Mouse (Mus musculus): ENCODE data around the gene Sfi1. TPM values are rescaled to one million over a fixed set of nuclear protein-coding genes. Genes with fewer than 3 reads are reported as not detected.
"Not testable (repeated sequence)": the region's sequence is repeated elsewhere in the genome, so short reads cannot be mapped to it uniquely, and the experiment has no call there.

Gene Sfi1
- polyA plus RNA-seq, 1 experiment, result 0.41 TPM

DNA sequence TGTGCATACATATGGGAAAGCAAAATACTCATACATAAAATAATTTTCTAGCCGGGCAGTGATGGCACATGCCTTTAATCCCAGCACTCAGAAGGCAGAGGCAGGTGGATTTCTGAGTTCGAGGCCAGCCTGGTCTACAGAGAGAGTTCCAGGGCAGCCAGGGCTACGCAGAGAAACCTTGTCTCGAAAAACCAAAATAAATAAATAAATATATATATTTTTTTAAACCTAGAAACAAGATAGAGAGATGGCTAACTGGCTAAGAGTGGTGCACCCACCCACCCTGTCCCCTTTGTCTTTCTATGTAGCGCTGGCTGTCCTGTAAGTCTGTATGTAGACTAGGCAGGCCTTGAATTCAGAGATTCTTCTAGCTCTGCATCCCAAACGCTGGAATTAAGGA, 20.7 kb downstream of the Sfi1 start:
- H3K4me1 ChIP-seq (ENCODE audit: control insufficient read depth); H3K27me3 ChIP-seq (ENCODE audit: control insufficient read depth); H3K9me3 ChIP-seq (ENCODE audit: control insufficient read depth, low read length); H3K4me3 ChIP-seq (replicated peaks); H3K36me3 ChIP-seq (ENCODE audit: control insufficient read depth): not testable (repeated sequence)

DNA sequence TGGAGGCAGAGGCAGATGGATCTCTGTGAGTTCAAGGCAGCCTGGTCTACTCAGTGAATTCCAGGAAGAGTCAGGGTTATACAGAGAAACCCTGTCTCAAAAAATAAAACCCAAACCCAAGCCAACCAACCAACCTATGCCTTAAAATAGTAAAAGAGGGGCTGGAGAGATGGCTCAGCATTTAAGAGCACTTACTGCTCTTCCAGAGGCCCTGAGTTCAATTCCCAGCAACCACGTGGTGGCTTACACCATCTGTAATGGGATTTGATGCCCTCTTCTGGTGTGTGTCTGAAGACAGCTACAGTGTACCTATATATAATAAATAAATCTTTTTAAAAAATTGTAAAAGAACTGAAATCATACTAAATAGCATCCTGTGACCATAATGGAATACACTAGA, 21.3 kb downstream of the Sfi1 start:
- H3K4me1 ChIP-seq (ENCODE audit: control insufficient read depth); H3K9me3 ChIP-seq (ENCODE audit: control insufficient read depth, low read length); H3K36me3 ChIP-seq (ENCODE audit: control insufficient read depth); H3K4me3 ChIP-seq (replicated peaks); H3K27me3 ChIP-seq (ENCODE audit: control insufficient read depth): not testable (repeated sequence)

DNA sequence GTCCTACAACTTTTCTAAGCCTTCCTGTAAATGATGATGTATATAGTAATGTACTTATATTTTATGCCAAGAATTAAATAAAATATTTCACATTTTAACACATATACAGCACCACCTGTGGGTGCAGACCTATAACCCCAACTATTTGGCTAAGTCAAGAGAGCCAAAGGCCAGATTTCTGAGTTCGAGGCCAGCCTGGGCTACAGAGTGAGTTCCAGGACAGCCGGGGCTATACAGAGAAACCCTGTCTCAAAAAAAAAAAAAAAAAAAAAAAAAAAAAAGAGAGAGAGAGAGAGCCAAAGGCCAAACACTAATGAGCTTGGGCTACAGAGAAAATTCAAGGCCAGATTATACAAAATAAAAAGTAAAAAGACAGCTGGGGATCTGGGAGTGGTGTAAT, 24.2 kb downstream of the Sfi1 start:
- not testable (repeated sequence) for H3K27me3 ChIP-seq (ENCODE audit: control insufficient read depth); H3K4me1 ChIP-seq (ENCODE audit: control insufficient read depth); H3K9me3 ChIP-seq (ENCODE audit: control insufficient read depth, low read length); H3K4me3 ChIP-seq (replicated peaks); H3K36me3 ChIP-seq (ENCODE audit: control insufficient read depth)

DNA sequence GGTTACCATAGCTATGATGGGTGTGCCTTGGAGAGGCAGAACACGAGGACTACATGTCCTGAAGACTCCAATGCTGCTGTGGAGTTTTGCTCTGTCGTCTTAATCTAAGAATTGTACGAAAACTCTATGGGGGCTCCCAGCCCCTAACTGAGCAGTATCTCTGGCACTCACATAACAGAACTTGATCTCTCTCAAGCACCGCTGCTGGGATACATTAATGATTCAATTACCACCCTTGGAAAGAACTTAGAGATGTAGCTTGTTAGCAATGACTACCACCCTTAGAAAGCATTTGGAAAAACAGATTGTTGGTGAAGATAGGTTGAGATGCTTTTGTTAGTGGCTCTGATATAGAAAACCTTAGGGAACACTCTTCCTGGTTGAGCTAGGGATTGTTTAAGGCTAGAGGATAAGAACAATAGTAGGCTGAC, 25.7 kb downstream of the Sfi1 start:
- H3K36me3 ChIP-seq (ENCODE audit: control insufficient read depth); H3K4me3 ChIP-seq (replicated peaks); H3K27me3 ChIP-seq (ENCODE audit: control insufficient read depth); H3K4me1 ChIP-seq (ENCODE audit: control insufficient read depth); H3K9me3 ChIP-seq (ENCODE audit: control insufficient read depth, low read length): not testable (repeated sequence)

DNA sequence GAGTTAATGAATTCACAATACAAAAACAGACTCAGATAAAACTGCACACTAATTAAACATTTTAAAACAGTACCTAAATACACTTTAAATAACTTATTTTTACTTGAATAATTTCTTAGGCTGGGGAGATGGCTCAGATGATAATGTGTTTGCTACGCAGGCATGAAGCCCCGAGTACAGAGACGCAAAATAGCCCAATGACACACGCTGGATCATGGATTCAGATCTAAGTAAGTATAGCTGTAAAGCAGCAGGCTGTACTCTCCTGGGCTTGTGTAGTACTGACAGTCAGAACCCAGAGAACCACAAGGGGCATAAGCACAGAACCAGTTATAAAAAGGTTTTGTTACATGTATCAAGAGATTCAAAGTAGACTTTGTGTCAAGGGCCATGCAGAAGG, 26.1 kb downstream of the Sfi1 start:
- H3K4me3 ChIP-seq (replicated peaks); H3K27me3 ChIP-seq (ENCODE audit: control insufficient read depth); H3K4me1 ChIP-seq (ENCODE audit: control insufficient read depth); H3K36me3 ChIP-seq (ENCODE audit: control insufficient read depth); H3K9me3 ChIP-seq (ENCODE audit: control insufficient read depth, low read length): not testable (repeated sequence)

DNA sequence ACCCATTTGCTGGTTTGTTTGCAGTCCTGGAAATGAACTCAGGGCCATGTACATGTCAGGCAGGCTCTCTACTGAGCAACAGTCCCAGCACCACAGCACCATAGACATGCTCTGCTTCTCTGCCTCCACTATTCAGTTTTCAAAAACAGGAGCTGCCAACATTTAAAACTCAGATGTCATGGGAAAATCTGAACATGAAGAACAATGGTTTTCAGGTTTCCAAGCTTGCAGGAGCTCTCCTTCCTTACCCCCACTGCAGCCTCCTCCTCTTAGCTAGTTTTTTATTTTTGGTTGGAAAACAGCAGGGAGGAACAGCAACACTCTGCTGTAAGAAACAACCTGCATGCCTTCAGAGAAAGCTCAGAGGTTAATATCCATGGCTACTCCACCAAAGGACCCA, 26.9 kb downstream of the Sfi1 start:
- not testable (repeated sequence) for H3K9me3 ChIP-seq (ENCODE audit: control insufficient read depth, low read length); H3K27me3 ChIP-seq (ENCODE audit: control insufficient read depth); H3K4me3 ChIP-seq (replicated peaks); H3K4me1 ChIP-seq (ENCODE audit: control insufficient read depth); H3K36me3 ChIP-seq (ENCODE audit: control insufficient read depth)

DNA sequence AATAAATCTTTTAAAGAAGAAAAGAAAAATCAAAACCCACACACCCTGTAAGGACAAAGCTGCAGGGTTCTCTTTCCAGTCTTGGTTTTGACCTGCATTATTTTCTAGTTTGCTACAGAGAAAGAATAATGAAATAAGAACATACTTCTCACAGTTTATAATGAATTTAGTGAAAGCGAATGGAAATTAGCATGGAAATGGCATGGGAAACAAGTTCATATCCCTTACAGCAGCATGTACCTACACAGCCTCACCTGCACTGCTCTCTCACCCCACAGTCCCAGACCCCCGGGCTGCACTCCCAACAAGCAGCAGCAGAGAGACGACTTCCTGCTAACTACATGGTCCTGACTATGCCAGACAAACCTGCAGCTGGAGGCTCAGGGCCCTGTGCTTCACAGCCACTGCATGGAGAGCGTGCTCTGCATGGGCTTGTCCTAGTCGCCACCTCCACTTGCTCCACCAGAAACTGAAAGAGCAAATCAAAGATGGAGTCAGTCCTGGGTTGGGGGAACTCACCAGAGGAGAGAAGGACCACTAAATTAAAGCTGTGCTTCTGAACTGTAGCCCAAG, 28.0 kb downstream of the Sfi1 start:
- H3K9me3 ChIP-seq (ENCODE audit: control insufficient read depth, low read length); H3K36me3 ChIP-seq (ENCODE audit: control insufficient read depth): not testable (repeated sequence)

DNA sequence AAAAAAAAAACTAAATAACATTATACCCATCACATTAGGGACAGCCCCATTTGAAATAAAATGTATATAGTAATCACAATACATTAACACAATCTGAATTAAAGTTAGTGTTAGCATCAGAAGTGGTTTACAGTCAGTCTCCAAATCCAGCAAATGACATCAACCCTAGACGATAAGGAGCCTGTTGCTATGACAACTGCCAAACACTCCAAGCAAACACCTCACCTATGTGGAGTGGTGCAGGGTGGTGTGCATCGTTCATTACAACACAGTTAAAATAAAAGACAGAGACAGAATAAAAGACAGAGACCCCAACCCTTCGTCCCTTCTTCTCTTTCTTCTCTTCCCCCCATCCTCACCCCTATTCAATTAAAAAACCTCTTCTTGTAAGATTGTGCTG, 29.6 kb downstream of the Sfi1 start:
- not testable (repeated sequence) for H3K4me1 ChIP-seq (ENCODE audit: control insufficient read depth); H3K27me3 ChIP-seq (ENCODE audit: control insufficient read depth); H3K36me3 ChIP-seq (ENCODE audit: control insufficient read depth); H3K9me3 ChIP-seq (ENCODE audit: control insufficient read depth, low read length); H3K4me3 ChIP-seq (replicated peaks)

More for the DNA sequence above, 28.0 kb downstream of the Sfi1 start:
- H3K4me1 ChIP-seq (ENCODE audit: control insufficient read depth); H3K4me3 ChIP-seq (replicated peaks); H3K27me3 ChIP-seq (ENCODE audit: control insufficient read depth): not testable (repeated sequence)

DNA sequence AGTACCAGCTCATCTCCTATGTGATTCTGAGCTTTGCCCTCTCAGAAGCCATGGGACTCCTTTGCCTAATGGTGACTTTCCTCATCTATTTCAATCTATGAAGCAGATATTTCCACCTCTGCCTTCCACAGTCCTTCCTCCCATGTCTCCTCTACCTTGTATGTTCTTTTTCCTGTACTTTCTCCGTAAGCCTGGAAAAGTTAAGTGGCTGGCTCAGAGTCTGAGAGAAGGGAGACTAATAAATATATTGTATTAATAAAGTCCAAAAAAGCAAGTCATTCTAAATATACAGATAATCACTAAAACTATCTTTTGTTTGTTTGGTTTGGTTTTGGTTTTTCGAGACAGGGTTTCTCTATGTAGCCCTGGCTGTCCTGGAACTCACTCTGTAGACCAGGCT, 30.1 kb downstream of the Sfi1 start:
- not testable (repeated sequence) for H3K4me1 ChIP-seq (ENCODE audit: control insufficient read depth); H3K9me3 ChIP-seq (ENCODE audit: control insufficient read depth, low read length); H3K36me3 ChIP-seq (ENCODE audit: control insufficient read depth); H3K27me3 ChIP-seq (ENCODE audit: control insufficient read depth); H3K4me3 ChIP-seq (replicated peaks)

DNA sequence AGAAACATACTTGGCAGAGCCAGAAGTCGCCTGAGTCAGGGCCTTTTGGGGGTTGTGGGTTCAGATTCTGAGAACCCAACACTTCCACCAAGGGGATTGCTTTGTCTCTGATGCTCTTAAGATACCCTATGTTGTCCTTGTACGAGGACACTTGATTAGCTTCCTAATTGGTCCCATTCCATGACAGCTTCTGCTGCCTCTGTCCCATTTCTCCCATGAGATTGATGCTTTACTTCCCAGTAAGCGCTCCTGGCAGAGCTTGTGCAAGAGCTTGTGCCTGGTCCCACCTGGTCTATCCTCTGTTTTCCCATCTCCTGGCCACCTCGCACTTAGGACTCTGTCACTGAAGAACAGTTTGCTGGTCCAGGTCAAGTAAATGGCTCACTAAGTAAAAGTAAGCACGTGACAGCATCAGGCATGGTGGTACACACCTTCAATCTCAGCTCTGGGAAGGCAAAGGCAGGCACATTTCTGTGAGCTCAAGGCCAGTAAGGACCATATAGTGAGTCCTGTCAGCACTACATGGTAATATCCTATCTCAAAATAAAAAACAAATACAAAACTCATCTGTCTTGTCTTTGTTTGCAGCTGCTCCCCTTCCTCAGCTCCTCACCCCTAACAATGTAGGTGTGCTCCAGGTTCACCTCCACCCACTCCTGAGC, 30.9 kb downstream of the Sfi1 start:
- not testable (repeated sequence) for H3K9me3 ChIP-seq (ENCODE audit: control insufficient read depth, low read length); H3K36me3 ChIP-seq (ENCODE audit: control insufficient read depth); H3K27me3 ChIP-seq (ENCODE audit: control insufficient read depth); H3K4me3 ChIP-seq (replicated peaks); H3K4me1 ChIP-seq (ENCODE audit: control insufficient read depth)

DNA sequence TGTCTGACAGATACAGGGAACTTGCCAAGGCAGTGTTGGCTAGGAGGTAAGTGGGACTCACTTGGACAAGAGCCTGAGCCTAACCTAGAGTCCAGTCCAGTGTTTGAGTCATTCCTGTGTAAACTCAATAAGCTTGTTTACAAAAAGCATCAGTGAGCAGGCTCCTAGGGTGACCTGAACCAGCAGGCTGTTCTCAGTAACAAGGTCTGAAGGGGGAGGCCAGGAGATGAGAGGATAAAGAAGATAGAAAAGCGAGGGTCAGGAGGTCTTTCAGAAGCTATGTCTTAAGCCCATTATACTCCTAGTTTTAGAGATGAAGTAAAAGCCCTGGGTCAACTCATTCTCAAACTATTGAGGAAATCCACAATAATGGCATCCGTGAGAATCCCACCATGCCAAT, 31.9 kb downstream of the Sfi1 start:
- H3K4me1 ChIP-seq (ENCODE audit: control insufficient read depth); H3K9me3 ChIP-seq (ENCODE audit: control insufficient read depth, low read length); H3K27me3 ChIP-seq (ENCODE audit: control insufficient read depth); H3K4me3 ChIP-seq (replicated peaks); H3K36me3 ChIP-seq (ENCODE audit: control insufficient read depth): not testable (repeated sequence)

DNA sequence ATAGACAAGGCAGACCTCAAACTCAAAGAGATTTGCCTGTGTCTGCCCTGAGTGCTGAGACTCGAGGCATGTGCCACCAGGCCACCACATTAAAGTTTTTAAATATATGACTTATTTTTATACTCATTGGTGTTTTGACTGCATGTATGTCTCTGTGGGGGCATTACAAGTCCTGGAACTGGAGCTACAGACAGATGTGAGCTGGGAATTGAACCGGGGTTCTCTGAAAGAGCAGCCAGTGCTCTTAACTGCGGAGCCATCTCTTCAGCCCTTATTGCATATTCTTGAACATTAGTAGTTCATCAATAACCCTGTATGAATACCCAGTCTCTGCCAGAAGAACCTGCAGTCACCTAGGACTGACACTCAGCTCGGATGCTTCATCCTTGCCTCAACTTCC, 34.5 kb downstream of the Sfi1 start:
- not testable (repeated sequence) for H3K27me3 ChIP-seq (ENCODE audit: control insufficient read depth); H3K4me3 ChIP-seq (replicated peaks); H3K9me3 ChIP-seq (ENCODE audit: control insufficient read depth, low read length); H3K4me1 ChIP-seq (ENCODE audit: control insufficient read depth); H3K36me3 ChIP-seq (ENCODE audit: control insufficient read depth)

DNA sequence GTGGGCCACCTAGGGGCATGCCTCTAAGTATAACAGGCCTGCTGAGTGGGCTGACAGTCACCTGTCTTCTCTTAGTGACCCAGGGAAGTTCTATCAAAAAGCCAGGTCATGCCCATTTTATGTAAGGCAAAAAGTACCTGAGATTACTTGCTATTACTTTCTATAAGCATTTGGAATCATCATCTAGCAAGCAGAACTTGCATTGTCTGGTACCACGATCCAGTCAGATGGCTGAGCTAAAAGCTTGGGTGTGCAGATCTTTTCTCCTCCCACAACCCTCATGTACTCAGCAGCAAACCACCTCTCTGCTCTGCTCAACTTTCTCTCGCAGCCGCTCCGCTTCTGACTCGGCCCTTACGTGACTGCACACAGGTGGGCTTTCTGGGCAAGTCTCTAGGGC, 35.3 kb downstream of the Sfi1 start:
- not testable (repeated sequence) for H3K4me1 ChIP-seq (ENCODE audit: control insufficient read depth); H3K27me3 ChIP-seq (ENCODE audit: control insufficient read depth); H3K9me3 ChIP-seq (ENCODE audit: control insufficient read depth, low read length); H3K4me3 ChIP-seq (replicated peaks); H3K36me3 ChIP-seq (ENCODE audit: control insufficient read depth)

DNA sequence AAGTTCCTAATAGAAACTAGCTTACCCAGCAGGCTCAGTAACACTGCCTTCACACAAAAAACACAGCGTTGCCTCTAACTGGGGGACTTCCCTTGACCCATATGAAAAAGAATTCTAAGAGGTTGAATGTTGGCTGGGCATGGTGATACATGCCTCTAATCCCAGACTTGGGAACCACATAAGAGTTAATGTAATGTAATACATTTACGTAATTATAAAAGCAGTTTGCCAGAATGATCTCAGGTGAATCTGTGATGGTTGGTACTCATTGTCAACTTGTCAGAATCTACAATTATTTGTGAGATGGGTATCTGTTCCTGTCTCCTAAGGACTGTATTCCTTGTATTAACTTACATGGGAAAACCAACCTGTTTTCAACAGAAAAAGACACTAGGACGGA, 36.3 kb downstream of the Sfi1 start:
- H3K4me3 ChIP-seq (replicated peaks); H3K27me3 ChIP-seq (ENCODE audit: control insufficient read depth); H3K4me1 ChIP-seq (ENCODE audit: control insufficient read depth); H3K9me3 ChIP-seq (ENCODE audit: control insufficient read depth, low read length); H3K36me3 ChIP-seq (ENCODE audit: control insufficient read depth): not testable (repeated sequence)

DNA sequence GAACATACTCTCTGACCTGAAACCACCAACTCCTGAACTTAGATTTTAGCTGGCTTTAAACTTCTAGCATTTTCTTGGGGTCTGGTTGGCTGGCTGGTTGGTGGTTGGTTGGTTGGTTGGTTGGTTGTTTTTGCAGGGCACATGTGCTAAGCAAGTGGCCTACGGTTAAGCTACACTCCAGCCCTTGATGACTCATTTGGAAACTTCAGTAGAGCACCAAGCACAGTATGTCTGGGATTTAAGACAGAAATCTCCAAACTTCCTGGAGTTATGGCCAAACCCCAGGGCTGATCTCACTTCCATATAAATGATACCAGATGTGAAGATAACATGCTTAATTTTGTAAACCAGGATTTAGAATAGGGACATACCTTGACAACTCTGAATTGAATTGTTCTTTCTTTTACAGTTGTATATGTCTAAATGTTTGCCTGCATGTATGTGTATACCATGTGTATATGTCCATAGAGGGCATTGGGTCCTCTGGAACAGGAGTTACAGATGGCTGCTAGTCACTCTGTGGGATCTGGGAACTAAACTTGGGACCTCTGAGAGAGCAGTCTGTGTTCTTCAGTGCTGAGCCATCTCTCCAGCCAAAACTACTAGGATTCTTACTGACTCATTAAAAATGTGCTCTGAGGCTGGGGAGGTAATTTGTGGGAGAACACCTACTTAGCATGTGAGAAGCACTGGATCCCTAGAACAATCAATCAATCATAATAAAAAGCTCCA, 39.4 kb downstream of the Sfi1 start:
- H3K4me3 ChIP-seq (replicated peaks); H3K4me1 ChIP-seq (ENCODE audit: control insufficient read depth); H3K27me3 ChIP-seq (ENCODE audit: control insufficient read depth); H3K9me3 ChIP-seq (ENCODE audit: control insufficient read depth, low read length): not testable (repeated sequence)
- peaks cover 13% of the 10 kb centered on the region for H3K36me3 ChIP-seq (ENCODE audit: control insufficient read depth)
